Mouse (Mus musculus) heart, postnatal 10 days (tissue): ENCODE measurements at regions not wholly inside any gene's neighbourhood (a gene's known extent, or its start where the extent isn't known, plus 50 kb on each side); places are given as distances from the start of the nearest gene placed in this dataset.
A peak's percentile ranks its signal among the peaks of the same experiment; 100 is the strongest.
"Not testable (repeated sequence)": the region's sequence is repeated elsewhere in the genome, so short reads cannot be mapped to it uniquely, and the experiment has no call there.

Experiments used
- DNase-seq, 2 experiments: peaks; one replicate each; pipeline ENCODE4 v3.0.0; 2021
- intact Hi-C: fragments of 180-260 bp; cut with DNase I; formaldehyde crosslinking; loops from one replicate; pipeline ENCODE4 v1.15.1; 2025

GRCm38 (mm10) chr6:37618990-37619389 lies 89.0 kb downstream of the Akr1d1 start:
- intact Hi-C loops: no loop called here

GRCm38 (mm10) chr6:37621364-37622029 lies 91.5 kb downstream of the Akr1d1 start:
- DNase-seq: no peak
- intact Hi-C loops: no loop called here

More at GRCm38 (mm10) chr6:37618990-37619389, 89.0 kb downstream of the Akr1d1 start:
- no peak for DNase-seq

GRCm38 (mm10) chr6:37622273-37622672 lies 92.3 kb downstream of the Akr1d1 start:
- intact Hi-C loops: no loop called here
- no peak for DNase-seq

GRCm38 (mm10) chr6:37627206-37627605 lies 97.2 kb downstream of the Akr1d1 start:
- intact Hi-C loops: no loop called here
- DNase-seq: peak; percentile 46 to 60

GRCm38 (mm10) chr6:37633948-37634347 lies 104.0 kb downstream of the Akr1d1 start:
- DNase-seq: no peak

GRCm38 (mm10) chr6:37642066-37642465 lies 112.1 kb downstream of the Akr1d1 start:
- intact Hi-C loops: no loop called here
- no peak for DNase-seq

More at GRCm38 (mm10) chr6:37633948-37634347, 104.0 kb downstream of the Akr1d1 start:
- intact Hi-C loops: no loop called here

GRCm38 (mm10) chr6:37642701-37643121 lies 112.7 kb downstream of the Akr1d1 start:
- DNase-seq: peak; percentile 26
- intact Hi-C loops: no loop called here

GRCm38 (mm10) chr6:37643176-37643575 lies 113.2 kb downstream of the Akr1d1 start:
- intact Hi-C loops: no loop called here
- no peak for DNase-seq

GRCm38 (mm10) chr6:37643718-37644117 lies 113.7 kb downstream of the Akr1d1 start:
- DNase-seq: no peak
- intact Hi-C loops: no loop called here

- no peak for DNase-seq
- intact Hi-C loops: no loop called here
Observed at GRCm38 (mm10) chr6:37645551-37645950, 115.6 kb downstream of the Akr1d1 start.

GRCm38 (mm10) chr6:37657300-37657699 lies 127.3 kb downstream of the Akr1d1 start:
- intact Hi-C loops, DNase-seq: not testable (repeated sequence)

GRCm38 (mm10) chr6:37658021-37658650 lies 128.2 kb downstream of the Akr1d1 start:
- peak; percentile 20 to 21 for DNase-seq
- intact Hi-C loops: no loop called here

GRCm38 (mm10) chr6:37662747-37663146 lies 132.8 kb downstream of the Akr1d1 start:
- DNase-seq: no peak
- intact Hi-C loops: no loop called here

GRCm38 (mm10) chr6:37665576-37665975 lies 135.6 kb downstream of the Akr1d1 start:
- intact Hi-C loops: no loop called here
- DNase-seq: no peak

GRCm38 (mm10) chr6:37669407-37669806 lies 139.4 kb downstream of the Akr1d1 start:
- intact Hi-C loops: no loop called here
- DNase-seq: no peak

GRCm38 (mm10) chr6:37670701-37671100 lies 140.7 kb downstream of the Akr1d1 start:
- DNase-seq: no peak
- intact Hi-C loops: no loop called here

GRCm38 (mm10) chr6:37679871-37680270 lies 149.9 kb downstream of the Akr1d1 start:
- intact Hi-C loops: no loop called here
- no peak for DNase-seq

- intact Hi-C loops, DNase-seq: not testable (repeated sequence)
Observed at GRCm38 (mm10) chr6:37681331-37681730, 151.4 kb downstream of the Akr1d1 start.

GRCm38 (mm10) chr6:37686094-37686493 lies 156.1 kb downstream of the Akr1d1 start:
- intact Hi-C loops: no loop called here
- no peak for DNase-seq

- intact Hi-C loops: no loop called here
Observed at GRCm38 (mm10) chr6:37688866-37689617, 159.1 kb downstream of the Akr1d1 start.

GRCm38 (mm10) chr6:37689696-37690095 lies 159.7 kb downstream of the Akr1d1 start:
- intact Hi-C loops: no loop called here
- DNase-seq: no peak

More at GRCm38 (mm10) chr6:37688866-37689617, 159.1 kb downstream of the Akr1d1 start:
- no peak for DNase-seq
